Comparison of ENCODE assay signal across 22 mouse cellular contexts in genomic region chr12:36189610-36190009, GRCm38 (mm10).
"Had no signal": no experiment of that assay in that cellular context is flagged by ENCODE, and none has a peak within 500 bp of the region (broad histone marks: within the 10 kb centered on the region; RNA-seq: fewer than 3 reads in every experiment).

No protein-coding gene starts in this region.

- DNase-seq: gastrocnemius, adult 2 months; gastrocnemius, postnatal 10 days; gastrocnemius, postnatal 25 days; heart, adult 2 months; heart, postnatal 14 days; heart, postnatal 4 days; kidney, adult 8-10 months; liver; liver, embryonic 13.5 days; liver, postnatal 0 days had no signal

- H3K27me3 ChIP-seq: heart, embryonic 13.5 days; heart, embryonic 15.5 days; hindbrain, embryonic 12.5 days; intestine, embryonic 15.5 days; limb, embryonic 12.5 days; liver, embryonic 13.5 days; liver, embryonic 15.5 days had no signal

- H3K4me3 ChIP-seq: gastrocnemius, adult 2 months; heart, adult 2 months; heart, embryonic 13.5 days; heart, embryonic 15.5 days; hindbrain, embryonic 10.5 days; hindbrain, embryonic 12.5 days; intestine, embryonic 15.5 days; layer of hippocampus, adult 2 months; left cerebral cortex, adult 2 months; limb, embryonic 10.5 days; limb, embryonic 12.5 days; liver, embryonic 13.5 days; liver, embryonic 15.5 days had no signal

- H3K27ac ChIP-seq: gastrocnemius, adult 2 months; heart, adult 2 months; heart, embryonic 13.5 days; heart, embryonic 15.5 days; hindbrain, embryonic 10.5 days; hindbrain, embryonic 12.5 days; hindbrain, embryonic 14.5 days; intestine, embryonic 15.5 days; kidney, postnatal 0 days; layer of hippocampus, adult 2 months; left cerebral cortex, adult 2 months; limb, embryonic 10.5 days; limb, embryonic 12.5 days; liver, embryonic 13.5 days; liver, embryonic 15.5 days had no signal

- H3K4me1 ChIP-seq: heart, embryonic 13.5 days; heart, embryonic 15.5 days; hindbrain, embryonic 10.5 days; hindbrain, embryonic 12.5 days; intestine, embryonic 15.5 days; limb, embryonic 10.5 days; limb, embryonic 12.5 days; liver, embryonic 13.5 days; liver, embryonic 15.5 days had no signal
